Mouse (Mus musculus) lung, postnatal 0 days (tissue): ENCODE measurements around the gene Kcnj10.

ENCODE experiments used
- CTCF ChIP-seq: IDR thresholded peaks from 2 replicates; pipeline ENCODE4 v1.5.1; 2016; ENCODE audit warnings: antibody characterized with exemption, mild to moderate bottlenecking
- EP300 ChIP-seq: IDR thresholded peaks from 2 replicates; pipeline ENCODE4 v1.6.1; 2016; ENCODE audit warnings: antibody characterized with exemption, mild to moderate bottlenecking, control low read depth

DNA sequence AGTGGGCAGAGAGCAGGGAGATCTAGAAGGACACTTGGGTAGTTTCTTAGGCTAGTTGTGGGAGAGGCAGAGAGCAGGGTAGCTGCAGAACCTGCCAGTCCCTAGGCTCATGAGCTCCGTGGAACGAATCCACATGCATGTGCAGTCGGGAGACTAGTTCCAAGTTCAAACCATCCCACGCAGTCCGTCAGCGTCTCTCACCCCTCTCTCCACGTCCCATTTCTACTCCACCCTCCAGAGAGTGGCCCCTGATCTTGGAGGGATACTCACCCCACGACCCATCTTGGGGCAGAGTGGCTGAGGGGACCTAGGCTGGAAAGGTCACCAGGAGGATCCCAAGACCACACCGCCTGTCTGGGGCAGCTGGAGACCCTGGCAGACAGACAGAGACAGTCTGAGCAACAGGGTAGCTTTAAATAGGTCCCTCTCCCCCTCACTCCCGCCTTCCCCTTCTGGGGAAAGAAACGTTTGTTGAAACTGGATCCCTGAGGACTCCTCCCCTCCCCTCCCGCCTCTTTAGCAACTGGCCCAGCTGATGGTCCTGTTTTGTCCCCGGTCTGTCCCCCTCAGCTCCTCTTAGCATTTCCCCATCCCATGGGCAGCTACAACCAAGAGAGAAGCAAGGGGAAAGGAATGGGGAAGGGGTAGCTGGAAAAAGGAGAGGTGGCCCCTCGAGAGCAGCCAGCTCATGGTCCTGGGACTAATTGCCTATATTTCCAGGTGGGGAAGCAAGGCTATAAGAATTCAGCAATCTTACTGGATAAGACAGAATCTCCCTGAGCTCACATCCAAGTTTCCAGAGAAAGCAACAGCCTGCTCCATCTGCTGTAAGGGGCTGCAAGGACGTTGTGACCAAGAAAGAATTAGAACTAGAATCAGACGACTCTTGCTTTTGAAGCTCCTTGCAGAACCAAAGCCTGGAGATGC is 43.1 kb upstream of the Kcnj10 start, which contains the start of gene Atp1a2:
- TF ChIP-seq CTCF = no peak
- no peak for TF ChIP-seq EP300
